Mouse (Mus musculus) heart, embryonic 14.5 days (tissue): Measurements from ENCODE around the gene Hist1h2bf. TPM values are rescaled to one million over a fixed set of nuclear protein-coding genes. Genes with fewer than 3 reads are reported as not detected.

Experiments used
- ATAC-seq: fragments of 200-750 bp; cut with Nextera tagmentation; 2 replicates; pipeline ENCODE4 v1.8.0; 2017; ENCODE audit warnings: low read depth, moderate TSS enrichment; ENCODE audit not compliant: insufficient number of reproducible peaks, insufficient read depth, low FRiP score
- H3K27ac ChIP-seq, 2 experiments: fragments of 200-500 bp in 1 of 2; fragments of 300-500 bp in 1 of 2; sonication (generic) in 1 of 2; replicated peaks in 1 of 2; 2 replicates each; pipeline ENCODE4 v1.5.1; 2012 to 2014; ENCODE audit warnings: low read depth in 2 of 2, low read length in 2 of 2, control low read depth in 1 of 2, mild to moderate bottlenecking in 1 of 2, mixed read lengths in 1 of 2; ENCODE audit not compliant: control insufficient read depth in 1 of 2, insufficient read depth in 1 of 2
- H3K27me3 ChIP-seq: fragments of 300-500 bp; sonication (generic); 2 replicates; pipeline ENCODE4 v1.6.1; 2014; ENCODE audit warnings: mild to moderate bottlenecking, low read length, control low read depth; ENCODE audit not compliant: control insufficient read depth, insufficient read depth
- H3K36me3 ChIP-seq: fragments of 300-500 bp; sonication (generic); 2 replicates; pipeline ENCODE4 v1.6.1; 2014; ENCODE audit warnings: mild to moderate bottlenecking, control low read depth, low read length, mixed read lengths; ENCODE audit not compliant: control insufficient read depth, insufficient read depth
- H3K4me1 ChIP-seq, 2 experiments: fragments of 200-500 bp in 1 of 2; fragments of 300-500 bp in 1 of 2; sonication (generic) in 1 of 2; 2 replicates each; pipeline ENCODE4 v1.6.1; 2012 to 2014; ENCODE audit warnings: low read length in 2 of 2, control low read depth in 1 of 2, mixed read lengths in 1 of 2; ENCODE audit not compliant: control insufficient read depth in 2 of 2, insufficient read depth in 2 of 2
- H3K4me2 ChIP-seq: fragments of 300-500 bp; sonication (generic); 2 replicates; pipeline ENCODE4 v1.6.1; 2014; ENCODE audit warnings: mild to moderate bottlenecking, low read length
- H3K4me3 ChIP-seq, 2 experiments: fragments of 200-500 bp in 1 of 2; fragments of 300-500 bp in 1 of 2; sonication (generic) in 1 of 2; 2 replicates each; pipeline ENCODE4 v1.5.1; 2012 to 2014; ENCODE audit warnings: low read length in 2 of 2, mild to moderate bottlenecking in 2 of 2, control low read depth in 1 of 2, low read depth in 1 of 2, moderate library complexity in 1 of 2; ENCODE audit not compliant: control insufficient read depth in 1 of 2, insufficient read depth in 1 of 2
- H3K9ac ChIP-seq: fragments of 300-500 bp; sonication (generic); 2 replicates; pipeline ENCODE4 v1.6.1; 2014; ENCODE audit warnings: mild to moderate bottlenecking, low read length
- H3K9me3 ChIP-seq: fragments of 300-500 bp; sonication (generic); 2 replicates; pipeline ENCODE4 v1.6.1; 2016; ENCODE audit warnings: low read length, control low read depth; ENCODE audit not compliant: control insufficient read depth
- WGBS: fragments of 180-500 bp; shearing (Covaris S2); extraction: QIAGEN DNeasy Blood & Tissue Kit; methylation state at CpG from one replicate; pipeline ENCODE4 v1.1.7; 2014; 5-methylcytosine and 5-hydroxymethylcytosine counted together
- polyA plus RNA-seq: library from polyadenylated mRNA; unstranded; fragments of >200 nt; fragmentation: Nextera tagmentation; extraction: Ambion mirVana; gene quantifications from 2 replicates; pipeline ENCODE4 v1.2.1, GENCODE M21; 2014

The Hist1h2bf gene
- polyA plus RNA-seq, 1 experiment from 2014 or later: 3.7 TPM

DNA sequence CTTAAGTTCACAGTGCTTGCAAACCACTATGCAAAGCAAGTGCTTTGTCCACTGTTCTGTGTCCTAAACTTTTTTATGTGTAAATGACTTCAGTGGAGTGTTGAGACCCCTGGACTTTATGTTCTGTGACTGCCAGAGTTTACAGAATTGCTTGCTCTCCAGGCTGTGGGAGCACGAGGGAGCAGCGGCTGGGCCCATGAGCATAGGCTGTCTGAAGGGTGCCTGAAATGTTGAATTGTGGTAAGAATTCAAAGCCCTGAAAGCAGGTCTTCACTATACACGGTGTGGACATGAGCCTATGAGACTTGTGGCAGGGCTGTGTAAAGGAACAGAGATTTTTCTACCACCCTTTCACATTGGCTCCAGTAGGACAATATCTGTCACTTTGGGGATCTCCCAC, 37.6 kb upstream of the Hist1h2bf start:
- no peaks in the 10 kb centered on the region for H3K4me1 ChIP-seq
- H3K27me3 ChIP-seq: no peaks in the 10 kb centered on the region
- WGBS: 83% methylated on average over 3 of the region's 3 CpGs
- no peak for ATAC-seq
- H3K4me2 ChIP-seq: no peak overlapping the region
- no peaks in the 10 kb centered on the region for H3K36me3 ChIP-seq
- no peak overlapping the region for H3K27ac ChIP-seq
- no peak overlapping the region for H3K9ac ChIP-seq
- no peak overlapping the region for H3K4me3 ChIP-seq
- no peaks in the 10 kb centered on the region for H3K9me3 ChIP-seq

DNA sequence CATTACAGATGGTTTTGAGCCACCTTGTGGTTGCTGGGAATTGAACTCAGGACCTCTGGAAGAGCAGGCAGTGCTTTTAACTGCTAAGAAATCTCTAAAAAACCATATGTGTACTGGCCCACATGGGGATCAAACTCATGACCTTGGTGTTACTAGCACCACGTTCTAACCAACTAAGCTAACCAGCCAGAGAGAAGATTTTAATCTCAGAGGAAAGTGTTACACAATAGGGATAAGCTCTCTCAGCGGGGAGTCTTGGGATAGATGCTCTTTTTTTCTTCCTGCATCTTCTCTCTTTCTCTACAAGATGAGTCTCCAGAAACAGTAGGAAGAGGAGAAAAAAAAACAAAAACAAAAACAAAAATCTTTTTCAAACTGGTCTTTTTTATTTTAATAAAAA, 36.4 kb upstream of the Hist1h2bf start:
- Histone ChIP-seq H3K36me3 (no peaks in the 10 kb centered on the region), H3K4me2 (no peak overlapping the region), H3K27me3 (no peaks in the 10 kb centered on the region), H3K4me3 (no peak overlapping the region), H3K4me1 (no peaks in the 10 kb centered on the region), H3K9me3 (no peaks in the 10 kb centered on the region), H3K9ac (no peak overlapping the region), H3K27ac (no peak overlapping the region)
- WGBS: 67% methylated on average over 2 of the region's 2 CpGs
- no peak for ATAC-seq

DNA sequence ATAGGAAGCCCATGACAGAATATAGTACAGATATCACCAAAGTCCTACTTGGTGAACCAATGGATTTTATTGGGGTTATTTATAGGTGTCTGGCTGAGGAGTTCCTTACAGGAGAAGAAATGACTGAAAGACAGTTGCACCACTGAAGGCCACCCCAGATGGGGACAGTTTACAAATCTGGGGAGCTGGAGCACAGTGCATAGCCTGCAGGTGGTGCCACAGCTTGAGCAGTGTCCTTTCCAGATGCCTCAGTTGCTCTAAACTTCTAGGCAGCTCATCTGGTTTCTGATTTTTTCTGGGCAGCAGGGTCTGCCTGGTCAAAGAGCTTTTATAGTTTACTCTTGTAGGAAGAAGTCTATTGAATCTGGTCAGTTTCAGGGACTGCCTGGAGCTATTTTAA, 35.8 kb upstream of the Hist1h2bf start:
- Histone ChIP-seq H3K27ac (no peak overlapping the region), H3K9ac (no peak overlapping the region), H3K4me2 (no peak overlapping the region), H3K27me3 (no peaks in the 10 kb centered on the region), H3K4me3 (no peak overlapping the region), H3K36me3 (no peaks in the 10 kb centered on the region), H3K9me3 (no peaks in the 10 kb centered on the region), H3K4me1 (no peaks in the 10 kb centered on the region)
- ATAC-seq: no peak

DNA sequence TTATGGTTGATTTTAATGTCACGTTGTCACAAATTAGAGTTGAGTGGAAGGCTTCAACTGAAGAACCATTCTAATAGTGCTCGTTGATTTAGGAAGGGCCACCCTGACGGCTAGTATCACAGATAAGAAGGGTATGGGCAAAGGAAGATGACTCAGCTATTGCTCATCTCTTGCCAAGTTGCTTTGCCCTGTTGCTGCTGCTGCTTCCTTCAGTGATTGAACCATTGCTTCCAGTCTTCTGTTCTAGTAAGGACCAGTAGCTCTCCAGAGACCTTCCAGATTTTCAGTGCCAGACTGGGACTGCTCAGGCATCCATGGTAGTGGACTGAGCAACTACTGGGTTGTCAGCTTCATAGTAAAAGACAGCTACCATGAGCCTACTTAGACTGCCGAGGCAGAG, 35.2 kb upstream of the Hist1h2bf start:
- H3K4me2 ChIP-seq: no peak overlapping the region
- whole genome bisulfite sequencing: 53% methylated on average over 4 of the region's 4 CpGs
- H3K27me3 ChIP-seq: no peaks in the 10 kb centered on the region
- H3K36me3 ChIP-seq: no peaks in the 10 kb centered on the region
- no peak overlapping the region for H3K4me3 ChIP-seq
- H3K27ac ChIP-seq: no peak overlapping the region
- H3K4me1 ChIP-seq: no peaks in the 10 kb centered on the region
- H3K9ac ChIP-seq: no peak overlapping the region
- no peaks in the 10 kb centered on the region for H3K9me3 ChIP-seq
- no peak for ATAC-seq

DNA sequence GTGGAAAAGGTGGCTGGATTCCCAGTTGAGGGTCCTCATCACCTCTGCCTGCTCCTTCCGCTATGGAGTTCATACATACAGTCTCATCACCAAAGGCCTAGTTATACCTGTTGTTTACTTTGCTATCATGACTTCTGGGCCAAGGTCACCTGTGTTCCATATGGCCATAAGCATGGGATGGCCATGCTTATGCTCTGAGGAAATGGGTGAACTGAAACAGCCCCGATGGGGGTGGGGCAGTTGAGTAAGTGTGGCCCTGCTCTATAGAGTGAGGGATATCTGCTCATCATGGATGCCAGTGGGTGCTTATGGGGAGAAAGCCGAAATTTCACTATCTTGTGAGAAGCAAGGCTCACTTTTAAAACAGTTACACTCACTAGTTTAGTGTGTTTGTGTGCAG, 31.1 kb upstream of the Hist1h2bf start:
- no peak for ATAC-seq
- H3K27ac ChIP-seq: no peak overlapping the region
- no peaks in the 10 kb centered on the region for H3K9me3 ChIP-seq
- H3K4me1 ChIP-seq: no peaks in the 10 kb centered on the region
- no peak overlapping the region for H3K4me2 ChIP-seq
- H3K9ac ChIP-seq: no peak overlapping the region
- H3K36me3 ChIP-seq: no peaks in the 10 kb centered on the region
- no peak overlapping the region for H3K4me3 ChIP-seq
- WGBS: 86% methylated on average over 3 of the region's 3 CpGs
- H3K27me3 ChIP-seq: no peaks in the 10 kb centered on the region

DNA sequence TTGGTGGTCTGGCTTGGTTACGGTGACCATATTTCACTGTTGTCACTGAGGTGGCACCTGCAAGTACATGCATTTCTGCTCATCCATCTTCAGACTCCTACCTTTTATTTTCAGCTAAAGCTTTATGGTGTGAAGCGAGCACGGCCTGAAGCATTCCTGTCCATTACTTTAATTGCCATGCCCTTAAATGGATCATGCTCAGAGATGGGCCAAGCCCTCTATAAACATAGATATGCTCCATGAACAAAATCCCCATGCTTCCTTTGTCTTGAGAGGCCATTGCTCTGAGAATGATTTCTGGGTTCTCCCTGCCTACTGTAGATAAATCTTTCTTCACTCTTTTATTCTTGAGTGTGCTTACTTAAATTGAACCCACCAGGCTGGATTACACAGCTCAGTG, 30.5 kb upstream of the Hist1h2bf start:
- no peak for ATAC-seq
- H3K27me3 ChIP-seq: no peaks in the 10 kb centered on the region
- WGBS: 85% methylated on average over 3 of the region's 3 CpGs
- no peaks in the 10 kb centered on the region for H3K36me3 ChIP-seq
- no peaks in the 10 kb centered on the region for H3K9me3 ChIP-seq
- no peaks in the 10 kb centered on the region for H3K4me1 ChIP-seq
- H3K27ac ChIP-seq: no peak overlapping the region
- H3K9ac ChIP-seq: no peak overlapping the region
- H3K4me2 ChIP-seq: no peak overlapping the region
- H3K4me3 ChIP-seq: no peak overlapping the region

DNA sequence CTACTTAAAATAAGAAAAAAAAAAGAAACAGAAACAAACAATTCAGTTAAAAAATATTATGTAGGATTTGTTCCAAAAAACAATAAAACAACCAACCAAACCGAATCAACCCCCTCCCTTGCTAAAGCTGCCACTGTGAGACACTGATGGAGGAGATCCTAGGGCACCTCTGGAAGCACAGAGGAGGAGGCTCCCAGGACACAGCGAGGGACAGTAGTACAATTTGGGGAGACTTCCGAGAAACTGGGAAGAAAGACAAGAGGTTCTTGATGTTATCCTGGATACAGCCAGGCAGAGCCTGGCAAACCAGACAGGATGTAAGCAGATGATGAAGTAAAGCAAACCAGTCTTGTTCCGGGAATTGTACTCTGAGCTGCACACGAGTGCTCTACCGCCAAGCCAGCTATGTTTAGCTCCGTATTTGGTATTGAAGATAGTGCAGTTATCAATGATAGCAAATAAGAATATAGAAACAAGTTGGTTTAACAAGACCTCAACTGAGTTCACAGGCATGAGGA, 29.2 kb upstream of the Hist1h2bf start:
- Histone ChIP-seq H3K4me1 (no peaks in the 10 kb centered on the region), H3K4me2 (no peak overlapping the region), H3K27me3 (no peaks in the 10 kb centered on the region), H3K9me3 (no peaks in the 10 kb centered on the region), H3K4me3 (no peak overlapping the region), H3K9ac (no peak overlapping the region), H3K36me3 (no peaks in the 10 kb centered on the region), H3K27ac (no peak overlapping the region)
- ATAC-seq: no peak
- WGBS: 48% methylated on average over 7 of the region's 7 CpGs

DNA sequence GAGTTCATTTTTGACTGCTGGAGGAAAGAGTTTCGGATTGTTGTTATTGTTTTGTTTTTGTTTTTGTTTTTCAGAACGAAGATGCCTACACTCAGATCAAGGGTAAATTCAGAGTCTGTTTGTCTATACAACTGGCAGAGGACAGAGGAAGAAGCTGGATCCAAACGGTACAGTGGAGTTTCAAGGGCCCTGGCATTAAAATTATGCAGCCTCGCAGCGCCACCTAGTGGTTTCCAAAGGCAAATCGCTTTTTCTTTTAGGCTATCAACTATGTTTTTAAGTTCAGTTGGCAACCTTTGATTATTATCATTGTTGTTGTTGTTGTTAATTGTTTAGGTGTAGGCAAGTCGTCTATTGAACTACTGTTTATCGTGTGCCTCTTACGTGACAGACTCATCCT, 24.0 kb upstream of the Hist1h2bf start:
- Histone ChIP-seq H3K4me2 (no peak overlapping the region), H3K4me1 (no peaks in the 10 kb centered on the region), H3K9me3 (no peaks in the 10 kb centered on the region), H3K9ac (no peak overlapping the region), H3K36me3 (no peaks in the 10 kb centered on the region), H3K27me3 (no peaks in the 10 kb centered on the region), H3K4me3 (no peak overlapping the region), H3K27ac (no peak overlapping the region)
- no peak for ATAC-seq
- WGBS: 6% methylated on average over 9 of the region's 9 CpGs
